Mouse (Mus musculus): Measurements from ENCODE around the gene Znhit6. TPM values are rescaled to one million over a fixed set of nuclear protein-coding genes. Genes with fewer than 3 reads are reported as not detected.

Znhit6 gene
- polyA plus RNA-seq, 1 experiment, result 65.7 TPM

DNA sequence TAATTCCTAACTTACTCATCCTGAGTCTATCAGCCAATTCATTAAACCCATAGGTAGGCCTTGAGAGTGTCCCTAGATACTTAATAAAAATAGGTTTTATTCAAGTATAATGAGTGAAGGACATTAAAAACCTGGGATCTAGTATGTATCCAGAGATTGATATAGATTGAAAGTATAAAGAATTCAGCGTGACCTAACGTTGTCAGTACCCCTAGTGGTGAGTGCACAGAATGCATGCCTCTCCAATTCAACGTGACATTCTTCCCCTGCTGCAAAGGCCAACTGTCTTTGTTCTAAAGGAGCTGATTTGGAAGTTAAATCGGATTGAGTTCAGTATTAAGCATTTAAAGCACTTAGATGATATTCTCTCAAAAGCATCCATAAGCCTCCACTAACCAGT, 36.7 kb downstream of the Znhit6 start:
- H3K9ac ChIP-seq (ENCODE audit: low read depth, poor library complexity, severe bottlenecking), result no peak overlapping the region
- H3K36me3 ChIP-seq (ENCODE audit: control insufficient read depth, insufficient read depth, low read length, poor library complexity, severe bottlenecking), result no peaks in the 10 kb centered on the region
- H3K27ac ChIP-seq (ENCODE audit: insufficient read depth, low read length), result no peak overlapping the region
- no peaks in the 10 kb centered on the region for H3K27me3 ChIP-seq (ENCODE audit: control insufficient read depth, insufficient read depth, low read length, poor library complexity, severe bottlenecking)
- H3K9me3 ChIP-seq (replicated peaks; ENCODE audit: control insufficient read depth, insufficient read depth, low read length, poor library complexity, severe bottlenecking), result no peaks in the 10 kb centered on the region
- H3K4me1 ChIP-seq (ENCODE audit: control insufficient read depth, insufficient read depth, low read length), result no peaks in the 10 kb centered on the region
- TF ChIP-seq CTCF (IDR thresholded peaks at IDR 0.05; ENCODE audit: low read depth, low read length) (peak; percentile 5), EP300 (IDR thresholded peaks at IDR 0.05; ENCODE audit: insufficient read depth, low read depth, low read length) (no peak)
- no peak overlapping the region for H3K4me3 ChIP-seq (ENCODE audit: low read depth, low read length)

DNA sequence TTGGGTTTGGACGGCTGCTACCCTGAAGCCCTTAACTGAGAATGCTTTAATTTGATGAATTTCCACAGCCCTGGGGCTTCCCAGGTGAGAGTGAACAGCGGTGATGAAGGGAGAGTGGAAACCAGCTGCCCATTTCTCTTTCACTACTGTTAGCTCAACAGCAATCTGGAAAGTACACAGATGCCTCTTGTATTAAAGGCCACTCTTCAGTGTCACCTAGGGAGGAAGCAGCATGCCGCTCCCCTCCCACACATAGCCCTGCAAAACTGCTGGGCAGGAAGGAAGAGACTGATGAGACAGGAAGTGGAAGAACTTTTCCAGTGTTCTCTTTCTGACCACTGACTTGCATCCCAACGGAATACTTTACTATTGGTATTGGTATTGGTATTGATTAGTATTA, 37.2 kb downstream of the Znhit6 start:
- H3K27me3 ChIP-seq (ENCODE audit: control insufficient read depth, insufficient read depth, low read length, poor library complexity, severe bottlenecking), result no peaks in the 10 kb centered on the region
- H3K9ac ChIP-seq (ENCODE audit: low read depth, poor library complexity, severe bottlenecking), result no peak overlapping the region
- no peak overlapping the region for H3K4me3 ChIP-seq (ENCODE audit: low read depth, low read length)
- H3K36me3 ChIP-seq (ENCODE audit: control insufficient read depth, insufficient read depth, low read length, poor library complexity, severe bottlenecking), result no peaks in the 10 kb centered on the region
- TF ChIP-seq EP300 (IDR thresholded peaks at IDR 0.05; ENCODE audit: insufficient read depth, low read depth, low read length) (no peak), CTCF (IDR thresholded peaks at IDR 0.05; ENCODE audit: low read depth, low read length) (no peak), POLR2A (IDR thresholded peaks at IDR 0.05; ENCODE audit: insufficient read depth, low read length) (no peak)
- no peaks in the 10 kb centered on the region for H3K9me3 ChIP-seq (replicated peaks; ENCODE audit: control insufficient read depth, insufficient read depth, low read length, poor library complexity, severe bottlenecking)
- H3K4me1 ChIP-seq (ENCODE audit: control insufficient read depth, insufficient read depth, low read length), result no peaks in the 10 kb centered on the region
- no peak overlapping the region for H3K27ac ChIP-seq (ENCODE audit: insufficient read depth, low read length)

DNA sequence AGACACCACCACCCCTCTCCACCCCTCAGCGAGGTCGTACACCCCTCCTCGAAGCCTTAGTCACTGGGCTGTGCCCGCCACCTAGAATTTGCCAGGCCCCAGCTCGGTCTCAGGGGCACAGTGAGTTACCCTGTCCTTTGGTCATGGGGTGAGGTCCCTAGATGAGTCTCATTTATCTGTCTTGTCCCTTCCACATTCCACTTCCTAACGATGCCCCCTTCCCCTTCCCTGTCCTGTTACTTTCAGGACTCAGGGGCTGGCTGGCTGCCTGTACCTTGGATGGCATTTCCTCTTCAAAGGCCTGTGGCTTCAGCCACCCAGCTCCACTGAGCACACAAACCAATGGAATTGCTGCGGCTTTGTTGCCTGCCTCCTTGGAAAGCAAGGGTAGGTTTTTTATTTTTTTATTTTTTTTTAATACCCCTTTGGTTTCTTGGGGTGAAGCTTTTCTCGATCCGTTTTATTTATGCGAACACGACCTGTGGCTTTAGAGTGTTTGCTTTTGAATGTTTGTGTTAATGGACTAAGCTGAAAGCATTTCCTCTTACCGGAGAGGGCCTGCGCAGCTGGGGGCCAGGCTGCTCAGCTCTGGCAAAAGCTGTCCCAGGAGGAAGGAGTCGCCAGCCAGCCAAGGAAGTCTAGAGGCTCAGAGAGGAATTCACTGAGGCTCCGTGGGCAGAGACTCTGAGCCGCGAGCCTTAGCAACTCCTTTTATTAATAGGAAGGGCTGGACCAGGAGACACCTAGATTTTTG, 38.5 kb downstream of the Znhit6 start:
- 0 out of 2 replicates have a peak, but pooled peaks cover 1% of the 10 kb centered on the region for H3K9me3 ChIP-seq (replicated peaks; ENCODE audit: control insufficient read depth, insufficient read depth, low read length, poor library complexity, severe bottlenecking)
- no peak overlapping the region for H3K27ac ChIP-seq (ENCODE audit: insufficient read depth, low read length)
- H3K9ac ChIP-seq (ENCODE audit: low read depth, poor library complexity, severe bottlenecking), result no peak overlapping the region
- TF ChIP-seq EP300 (IDR thresholded peaks at IDR 0.05; ENCODE audit: insufficient read depth, low read depth, low read length), result no peak
- no peak for TF ChIP-seq POLR2A (IDR thresholded peaks at IDR 0.05; ENCODE audit: insufficient read depth, low read length)
- TF ChIP-seq CTCF (IDR thresholded peaks at IDR 0.05; ENCODE audit: low read depth, low read length), result no peak
- no peaks in the 10 kb centered on the region for H3K27me3 ChIP-seq (ENCODE audit: control insufficient read depth, insufficient read depth, low read length, poor library complexity, severe bottlenecking)
- H3K4me3 ChIP-seq (ENCODE audit: low read depth, low read length), result no peak overlapping the region
- no peaks in the 10 kb centered on the region for H3K36me3 ChIP-seq (ENCODE audit: control insufficient read depth, insufficient read depth, low read length, poor library complexity, severe bottlenecking)
- H3K4me1 ChIP-seq (ENCODE audit: control insufficient read depth, insufficient read depth, low read length), result no peaks in the 10 kb centered on the region

DNA sequence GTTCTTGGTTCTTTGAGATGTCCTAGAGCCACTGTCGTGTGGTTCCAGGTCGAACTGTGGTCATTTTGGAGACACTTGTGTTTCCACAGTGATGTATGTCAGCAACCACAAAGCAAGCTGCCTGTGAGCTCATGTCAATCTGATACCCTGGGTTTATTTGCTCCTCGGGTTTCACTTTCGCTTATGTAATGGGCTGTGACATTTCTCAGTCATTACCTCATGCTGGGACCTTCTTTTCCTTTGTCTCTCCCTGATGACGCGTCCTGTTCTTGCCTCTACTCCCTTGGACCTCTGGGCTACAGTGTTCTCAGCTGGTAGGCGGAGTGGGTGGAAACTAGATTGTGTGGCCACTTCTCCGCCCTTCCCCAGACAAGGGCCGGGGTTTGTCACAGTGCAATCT, 42.3 kb downstream of the Znhit6 start:
- Histone ChIP-seq H3K4me1 (ENCODE audit: control insufficient read depth, insufficient read depth, low read length) (no peaks in the 10 kb centered on the region), H3K4me3 (ENCODE audit: low read depth, low read length) (no peak overlapping the region), H3K27ac (ENCODE audit: insufficient read depth, low read length) (no peak overlapping the region), H3K9ac (ENCODE audit: low read depth, poor library complexity, severe bottlenecking) (no peak overlapping the region), H3K9me3 (replicated peaks; ENCODE audit: control insufficient read depth, insufficient read depth, low read length, poor library complexity, severe bottlenecking) (0 out of 2 replicates have a peak, but pooled peaks cover 3% of the 10 kb centered on the region), H3K36me3 (ENCODE audit: control insufficient read depth, insufficient read depth, low read length, poor library complexity, severe bottlenecking) (no peaks in the 10 kb centered on the region), H3K27me3 (ENCODE audit: control insufficient read depth, insufficient read depth, low read length, poor library complexity, severe bottlenecking) (no peaks in the 10 kb centered on the region)
- TF ChIP-seq EP300 (IDR thresholded peaks at IDR 0.05; ENCODE audit: insufficient read depth, low read depth, low read length) (no peak), POLR2A (IDR thresholded peaks at IDR 0.05; ENCODE audit: insufficient read depth, low read length) (no peak), CTCF (IDR thresholded peaks at IDR 0.05; ENCODE audit: low read depth, low read length) (no peak)

DNA sequence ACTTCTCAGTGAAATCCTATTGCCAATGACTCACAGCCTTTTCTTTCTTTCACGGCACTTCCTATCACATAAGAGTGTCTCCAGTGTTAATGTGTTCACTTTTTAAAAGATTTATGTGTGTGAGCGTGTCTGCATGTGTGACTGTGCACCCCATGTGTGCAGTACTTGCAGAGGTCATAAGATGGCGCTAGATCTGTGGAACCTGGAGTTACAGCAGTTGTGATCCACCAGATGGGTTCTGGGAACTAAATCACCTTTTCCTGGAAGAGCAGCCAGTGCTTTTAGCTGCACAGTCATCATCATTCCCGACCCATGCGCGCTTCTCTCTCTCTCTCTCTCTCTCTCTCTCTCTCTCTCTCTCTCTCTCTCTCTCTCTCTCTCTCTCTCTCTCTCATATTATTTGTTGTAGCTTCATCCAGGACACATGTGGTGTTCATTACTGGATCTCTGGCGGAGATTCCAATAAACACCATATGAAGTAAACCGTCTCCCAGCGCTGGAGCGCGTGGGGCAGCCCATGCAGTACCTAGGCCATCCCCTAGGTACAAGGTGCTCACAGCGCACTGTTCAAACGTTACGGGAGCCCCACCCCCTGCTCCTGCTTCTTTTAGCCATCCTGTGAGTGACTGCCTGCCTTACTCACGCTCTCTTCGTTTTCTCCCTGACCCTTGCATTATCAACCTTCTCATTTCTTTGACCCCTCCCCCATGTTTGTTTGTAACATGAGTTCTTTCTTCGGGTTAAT, 43.8 kb downstream of the Znhit6 start:
- Histone ChIP-seq H3K4me3 (ENCODE audit: low read depth, low read length) (no peak overlapping the region), H3K27ac (ENCODE audit: insufficient read depth, low read length) (no peak overlapping the region), H3K9me3 (replicated peaks; ENCODE audit: control insufficient read depth, insufficient read depth, low read length, poor library complexity, severe bottlenecking) (0 out of 2 replicates have a peak, but pooled peaks cover 3% of the 10 kb centered on the region), H3K27me3 (ENCODE audit: control insufficient read depth, insufficient read depth, low read length, poor library complexity, severe bottlenecking) (no peaks in the 10 kb centered on the region), H3K9ac (ENCODE audit: low read depth, poor library complexity, severe bottlenecking) (no peak overlapping the region), H3K4me1 (ENCODE audit: control insufficient read depth, insufficient read depth, low read length) (no peaks in the 10 kb centered on the region), H3K36me3 (ENCODE audit: control insufficient read depth, insufficient read depth, low read length, poor library complexity, severe bottlenecking) (no peaks in the 10 kb centered on the region)
- no peak for TF ChIP-seq EP300 (IDR thresholded peaks at IDR 0.05; ENCODE audit: insufficient read depth, low read depth, low read length)
- TF ChIP-seq POLR2A (IDR thresholded peaks at IDR 0.05; ENCODE audit: insufficient read depth, low read length), result no peak
- TF ChIP-seq CTCF (IDR thresholded peaks at IDR 0.05; ENCODE audit: low read depth, low read length), result no peak

DNA sequence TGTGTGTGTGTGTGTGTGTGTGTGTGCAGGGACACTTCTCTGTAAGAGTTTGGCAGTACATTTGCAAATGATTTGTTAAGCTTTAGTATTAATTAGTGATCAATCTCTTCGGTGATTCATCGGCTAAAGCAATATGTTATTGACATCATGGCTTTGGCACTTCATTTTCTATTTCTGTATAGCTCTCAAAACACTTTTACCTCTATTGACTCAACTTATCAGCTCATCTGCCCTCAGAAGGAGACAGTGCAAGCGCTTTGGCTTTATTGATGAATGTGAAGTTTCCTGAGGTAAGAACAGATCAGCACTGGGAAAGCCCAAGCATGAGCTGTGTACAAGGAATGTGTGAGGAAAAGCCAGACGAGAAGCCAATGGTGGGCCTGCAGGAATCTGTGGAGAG, 45.2 kb downstream of the Znhit6 start:
- H3K4me1 ChIP-seq (ENCODE audit: control insufficient read depth, insufficient read depth, low read length), result no peaks in the 10 kb centered on the region
- H3K27ac ChIP-seq (ENCODE audit: insufficient read depth, low read length), result no peak overlapping the region
- no peak overlapping the region for H3K9ac ChIP-seq (ENCODE audit: low read depth, poor library complexity, severe bottlenecking)
- 0 out of 2 replicates have a peak, but pooled peaks cover 3% of the 10 kb centered on the region for H3K9me3 ChIP-seq (replicated peaks; ENCODE audit: control insufficient read depth, insufficient read depth, low read length, poor library complexity, severe bottlenecking)
- H3K4me3 ChIP-seq (ENCODE audit: low read depth, low read length), result no peak overlapping the region
- no peaks in the 10 kb centered on the region for H3K27me3 ChIP-seq (ENCODE audit: control insufficient read depth, insufficient read depth, low read length, poor library complexity, severe bottlenecking)
- TF ChIP-seq CTCF (IDR thresholded peaks at IDR 0.05; ENCODE audit: low read depth, low read length), result no peak
- no peak for TF ChIP-seq POLR2A (IDR thresholded peaks at IDR 0.05; ENCODE audit: insufficient read depth, low read length)
- no peak for TF ChIP-seq EP300 (IDR thresholded peaks at IDR 0.05; ENCODE audit: insufficient read depth, low read depth, low read length)
- no peaks in the 10 kb centered on the region for H3K36me3 ChIP-seq (ENCODE audit: control insufficient read depth, insufficient read depth, low read length, poor library complexity, severe bottlenecking)
